Mouse (Mus musculus) small intestine, adult 2 months (tissue): Measurements from ENCODE around the gene Scamp1.

Experiments
- CTCF ChIP-seq: fragments of 200-500 bp; IDR thresholded peaks from 2 replicates; pipeline ENCODE4 v1.5.1; 2012; ENCODE audit warnings: low read depth, mild to moderate bottlenecking, control low read depth, inconsistent platforms, low read length, moderate library complexity, mixed read lengths; ENCODE audit not compliant: insufficient replicate concordance, insufficient read length; ENCODE audit errors: extremely low read depth
- POLR2A ChIP-seq: fragments of 200-500 bp; IDR thresholded peaks from 2 replicates; pipeline ENCODE4 v1.6.1; 2012; ENCODE audit warnings: low read depth, mild to moderate bottlenecking, control low read depth, inconsistent platforms, low read length, moderate library complexity

DNA sequence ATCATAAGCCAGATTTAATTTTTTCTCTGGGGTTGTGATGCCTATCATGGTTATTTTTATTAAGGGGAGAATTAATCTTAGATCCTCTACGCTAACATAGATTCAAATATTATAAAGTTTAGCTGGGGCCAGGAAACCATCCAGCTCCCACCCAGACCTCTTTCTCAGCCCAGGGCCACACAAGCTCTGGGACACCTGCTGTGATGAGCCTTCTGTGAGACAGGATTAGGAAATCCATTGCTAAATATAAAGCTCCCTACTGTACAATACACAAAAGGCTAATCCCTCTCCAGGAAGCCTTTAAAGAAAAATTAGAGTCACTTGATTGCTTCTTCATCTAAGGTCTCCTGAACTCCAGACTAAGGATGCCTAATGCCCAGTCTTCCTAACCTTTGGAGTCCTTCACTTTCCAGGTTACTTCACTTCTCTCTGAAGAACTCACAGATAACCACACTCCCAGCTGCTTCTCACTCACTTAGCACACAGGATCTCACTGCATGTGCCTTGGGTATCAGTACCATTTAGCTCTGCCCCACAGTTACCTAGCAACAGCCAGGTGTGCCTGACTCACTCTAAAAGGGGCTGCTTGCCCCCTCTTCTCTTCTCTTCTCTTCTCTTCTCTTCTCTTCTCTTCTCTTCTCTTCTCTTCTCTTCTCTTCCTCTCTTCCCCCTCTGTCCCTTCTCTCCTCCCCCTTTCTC is 35.6 kb upstream of the Scamp1 start:
- TF ChIP-seq CTCF (no peak), POLR2A (no peak)
